Mouse (Mus musculus) liver, embryonic 16.5 days (tissue): ENCODE measurements at regions not wholly inside any gene's neighbourhood (a gene's known extent, or its start where the extent isn't known, plus 50 kb on each side); places are given as distances from the start of the nearest gene placed in this dataset.

ENCODE experiments used
- ATAC-seq: fragments of 200-750 bp; cut with Nextera tagmentation; 2 replicates; pipeline ENCODE4 v1.8.0; 2017; ENCODE audit warnings: low read depth, mild to moderate bottlenecking, moderate number of reproducible peaks, moderate library complexity
- H3K27ac ChIP-seq: fragments of 300-500 bp; sonication (generic); 2 replicates; pipeline ENCODE4 v1.5.1; 2014; ENCODE audit warnings: mild to moderate bottlenecking, low read length
- H3K27me3 ChIP-seq: fragments of 300-500 bp; sonication (generic); 2 replicates; pipeline ENCODE4 v1.6.1; 2014; ENCODE audit warnings: low read depth, low read length, mixed read lengths; ENCODE audit not compliant: control insufficient read depth, insufficient read depth
- H3K36me3 ChIP-seq: fragments of 300-500 bp; sonication (generic); 2 replicates; pipeline ENCODE4 v1.6.1; 2014; ENCODE audit warnings: mild to moderate bottlenecking; ENCODE audit not compliant: control insufficient read depth, insufficient read depth
- H3K4me1 ChIP-seq: fragments of 300-500 bp; sonication (generic); 2 replicates; pipeline ENCODE4 v1.6.1; 2014; ENCODE audit warnings: low read depth, low read length, mixed read lengths; ENCODE audit not compliant: control insufficient read depth
- H3K4me2 ChIP-seq: fragments of 300-500 bp; sonication (generic); 2 replicates; pipeline ENCODE4 v1.6.1; 2014; ENCODE audit warnings: low read depth, low read length, mixed read lengths
- H3K4me3 ChIP-seq: fragments of 300-500 bp; sonication (generic); 2 replicates; pipeline ENCODE4 v1.5.1; 2014; ENCODE audit warnings: low read depth, mild to moderate bottlenecking, low read length
- H3K9ac ChIP-seq: fragments of 300-500 bp; sonication (generic); 2 replicates; pipeline ENCODE4 v1.6.1; 2014; ENCODE audit warnings: low read depth, low read length
- H3K9me3 ChIP-seq: fragments of 300-500 bp; sonication (generic); replicated peaks from 2 replicates; pipeline ENCODE4 v1.6.1; 2016; ENCODE audit warnings: low read length; ENCODE audit not compliant: control insufficient read depth
- WGBS: fragments of 180-500 bp; shearing (Covaris S2); extraction: QIAGEN DNeasy Blood & Tissue Kit; methylation state at CpG from one replicate; pipeline ENCODE4 v1.1.7; 2014; ENCODE audit not compliant: insufficient replicate concordance; 5-methylcytosine and 5-hydroxymethylcytosine counted together

- no peak for ATAC-seq
- Histone ChIP-seq H3K9me3 (no peaks in the 10 kb centered on the region), H3K27ac (no peak overlapping the region), H3K4me1 (no peaks in the 10 kb centered on the region), H3K9ac (no peak overlapping the region), H3K36me3 (no peaks in the 10 kb centered on the region), H3K27me3 (no peaks in the 10 kb centered on the region), H3K4me2 (no peak overlapping the region), H3K4me3 (no peak overlapping the region)
- WGBS, result 63% methylated on average over 3 of the region's 3 CpGs
Measured at GRCm38 (mm10) chr17:27315428-27315827, 111.2 kb upstream of the Lemd2 start.

- WGBS, result 58% methylated on average over 7 of the region's 7 CpGs
- ATAC-seq, result no peak
Measured at GRCm38 (mm10) chr17:27314821-27315392, 110.6 kb upstream of the Lemd2 start.

GRCm38 (mm10) chr17:27308933-27309332, 104.7 kb upstream of the Lemd2 start:
- Histone ChIP-seq H3K4me2 (no peak overlapping the region), H3K27ac (no peak overlapping the region), H3K4me3 (no peak overlapping the region), H3K9me3 (no peaks in the 10 kb centered on the region), H3K27me3 (no peaks in the 10 kb centered on the region), H3K36me3 (no peaks in the 10 kb centered on the region), H3K9ac (no peak overlapping the region), H3K4me1 (no peaks in the 10 kb centered on the region)
- WGBS, result 49% methylated on average over 4 of the region's 4 CpGs
- no peak for ATAC-seq

More at GRCm38 (mm10) chr17:27314821-27315392, 110.6 kb upstream of the Lemd2 start:
- Histone ChIP-seq H3K9me3 (no peaks in the 10 kb centered on the region), H3K4me2 (no peak overlapping the region), H3K27me3 (no peaks in the 10 kb centered on the region), H3K4me3 (no peak overlapping the region), H3K36me3 (no peaks in the 10 kb centered on the region), H3K9ac (no peak overlapping the region), H3K27ac (no peak overlapping the region), H3K4me1 (no peaks in the 10 kb centered on the region)

GRCm38 (mm10) chr17:27304842-27305241, 100.6 kb upstream of the Lemd2 start:
- no peak for ATAC-seq
- no peak overlapping the region for H3K4me3 ChIP-seq
- 65% methylated on average over 3 of the region's 3 CpGs for WGBS

GRCm38 (mm10) chr17:27303633-27304479, 99.6 kb upstream of the Lemd2 start:
- Histone ChIP-seq H3K27ac (no peak overlapping the region), H3K9me3 (no peaks in the 10 kb centered on the region), H3K36me3 (no peaks in the 10 kb centered on the region), H3K4me3 (no peak overlapping the region), H3K9ac (no peak overlapping the region), H3K4me2 (no peak overlapping the region), H3K4me1 (no peaks in the 10 kb centered on the region), H3K27me3 (no peaks in the 10 kb centered on the region)
- WGBS, result 66% methylated on average over 17 of the region's 17 CpGs
- ATAC-seq, result no peak

More at GRCm38 (mm10) chr17:27304842-27305241, 100.6 kb upstream of the Lemd2 start:
- Histone ChIP-seq H3K9ac (no peak overlapping the region), H3K4me2 (no peak overlapping the region), H3K27me3 (no peaks in the 10 kb centered on the region), H3K4me1 (no peaks in the 10 kb centered on the region), H3K27ac (no peak overlapping the region), H3K36me3 (no peaks in the 10 kb centered on the region), H3K9me3 (no peaks in the 10 kb centered on the region)

- 69% methylated on average over 12 of the region's 12 CpGs for WGBS
- Histone ChIP-seq H3K4me1 (no peaks in the 10 kb centered on the region), H3K9ac (no peak overlapping the region)
Measured at GRCm38 (mm10) chr17:27303061-27303460, 98.8 kb upstream of the Lemd2 start.

GRCm38 (mm10) chr17:27301376-27301775, 97.1 kb upstream of the Lemd2 start:
- no peak overlapping the region for H3K4me2 ChIP-seq
- H3K27me3 ChIP-seq, result no peaks in the 10 kb centered on the region
- no peaks in the 10 kb centered on the region for H3K9me3 ChIP-seq
- H3K4me1 ChIP-seq, result no peaks in the 10 kb centered on the region
- H3K9ac ChIP-seq, result no peak overlapping the region
- no peak overlapping the region for H3K27ac ChIP-seq
- no peaks in the 10 kb centered on the region for H3K36me3 ChIP-seq
- no peak overlapping the region for H3K4me3 ChIP-seq
- ATAC-seq, result no peak
- WGBS, result 46% methylated on average over 11 of the region's 11 CpGs

More at GRCm38 (mm10) chr17:27303061-27303460, 98.8 kb upstream of the Lemd2 start:
- no peaks in the 10 kb centered on the region for H3K9me3 ChIP-seq
- no peak overlapping the region for H3K4me3 ChIP-seq
- no peak for ATAC-seq
- no peak overlapping the region for H3K27ac ChIP-seq
- no peaks in the 10 kb centered on the region for H3K36me3 ChIP-seq
- no peaks in the 10 kb centered on the region for H3K27me3 ChIP-seq
- H3K4me2 ChIP-seq, result no peak overlapping the region

GRCm38 (mm10) chr17:27299297-27299696, 95.0 kb upstream of the Lemd2 start:
- Histone ChIP-seq H3K4me2 (no peak overlapping the region), H3K9ac (no peak overlapping the region), H3K36me3 (no peaks in the 10 kb centered on the region), H3K4me1 (no peaks in the 10 kb centered on the region), H3K9me3 (no peaks in the 10 kb centered on the region), H3K4me3 (no peak overlapping the region), H3K27me3 (no peaks in the 10 kb centered on the region), H3K27ac (no peak overlapping the region)
- ATAC-seq, result no peak
- WGBS, result 61% methylated on average over 4 of the region's 4 CpGs

- H3K4me2 ChIP-seq, result no peak overlapping the region
- H3K9ac ChIP-seq, result no peak overlapping the region
- no peak for ATAC-seq
- WGBS, result 70% methylated on average over 10 of the region's 10 CpGs
- H3K4me3 ChIP-seq, result no peak overlapping the region
- no peaks in the 10 kb centered on the region for H3K27me3 ChIP-seq
- H3K4me1 ChIP-seq, result no peaks in the 10 kb centered on the region
- no peaks in the 10 kb centered on the region for H3K9me3 ChIP-seq
- H3K27ac ChIP-seq, result no peak overlapping the region
- no peaks in the 10 kb centered on the region for H3K36me3 ChIP-seq
Measured at GRCm38 (mm10) chr17:27298351-27298750, 94.1 kb upstream of the Lemd2 start.
